Mouse (Mus musculus): ENCODE results near the gene Stim1. TPM values are rescaled to one million over a fixed set of nuclear protein-coding genes. Genes with fewer than 3 reads are reported as not detected.
A peak's percentile ranks its signal among the peaks of the same experiment; 100 is the strongest.
"Not testable (repeated sequence)": the region's sequence is repeated elsewhere in the genome, so short reads cannot be mapped to it uniquely, and the experiment has no call there.

Stim1 gene
- polyA plus RNA-seq, 1 experiment from 2014 or later: 33.5 TPM

GRCm38 (mm10) chr7:102253631-102254030 lies 14.0 kb upstream of the Stim1 start:
- no peaks in the 10 kb centered on the region for H3K36me3 ChIP-seq
- WGBS: 67% methylated on average over 1 of the region's 1 CpGs
- peaks cover 13% of the 10 kb centered on the region for H3K4me1 ChIP-seq
- H3K4me2 ChIP-seq: no peak overlapping the region
- no peaks in the 10 kb centered on the region for H3K27me3 ChIP-seq
- H3K9ac ChIP-seq: no peak overlapping the region
- no peaks in the 10 kb centered on the region for H3K9me3 ChIP-seq
- no peak overlapping the region for H3K4me3 ChIP-seq
- no peak overlapping the region for H3K27ac ChIP-seq
- no peak for ATAC-seq (ENCODE audit: insufficient number of reproducible peaks, low FRiP score, low TSS enrichment, low read depth)

- H3K9me3 ChIP-seq: no peaks in the 10 kb centered on the region
- no peak within 1 kb of the TSS for H3K27ac ChIP-seq
- H3K4me3 ChIP-seq: no peak within 1 kb of the TSS
- H3K27me3 ChIP-seq: no peaks in the 10 kb centered on the region
- ATAC-seq (ENCODE audit: insufficient number of reproducible peaks, low FRiP score, low TSS enrichment, low read depth): no peak
- H3K4me1 ChIP-seq: peaks cover 5% of the 10 kb centered on the region
- H3K4me2 ChIP-seq: no peak within 1 kb of the TSS
- H3K9ac ChIP-seq: no peak within 1 kb of the TSS
- 75% methylated on average over 3 of the region's 3 CpGs for WGBS
- no peaks in the 10 kb centered on the region for H3K36me3 ChIP-seq
These were observed 11.7 kb upstream of the Stim1 start, which contains the start of gene Rhog for GRCm38 (mm10) chr7:102255954-102256353. Gene Rhog, minus strand, starts transcription at chr7:102256054.

GRCm38 (mm10) chr7:102256636-102257035 lies 11.0 kb upstream of the Stim1 start:
- H3K9ac ChIP-seq: no peak overlapping the region
- H3K4me2 ChIP-seq: no peak overlapping the region
- H3K4me3 ChIP-seq: no peak overlapping the region
- ATAC-seq (ENCODE audit: insufficient number of reproducible peaks, low FRiP score, low TSS enrichment, low read depth): no peak
- H3K36me3 ChIP-seq: no peaks in the 10 kb centered on the region
- WGBS: 82% methylated on average over 3 of the region's 3 CpGs
- H3K27ac ChIP-seq: no peak overlapping the region
- no peaks in the 10 kb centered on the region for H3K27me3 ChIP-seq
- H3K9me3 ChIP-seq: no peaks in the 10 kb centered on the region
- H3K4me1 ChIP-seq: no peaks in the 10 kb centered on the region

GRCm38 (mm10) chr7:102258189-102258588 lies 9.4 kb upstream of the Stim1 start:
- Histone ChIP-seq H3K4me1 (no peaks in the 10 kb centered on the region), H3K9me3 (no peaks in the 10 kb centered on the region), H3K4me2 (no peak overlapping the region), H3K36me3 (no peaks in the 10 kb centered on the region), H3K27ac (no peak overlapping the region), H3K4me3 (no peak overlapping the region), H3K9ac (no peak overlapping the region), H3K27me3 (no peaks in the 10 kb centered on the region)
- 17% methylated on average over 4 of the region's 4 CpGs for WGBS
- ATAC-seq (ENCODE audit: insufficient number of reproducible peaks, low FRiP score, low TSS enrichment, low read depth): no peak

- Histone ChIP-seq H3K9me3 (no peaks in the 10 kb centered on the region), H3K27ac (no peak overlapping the region), H3K4me1 (no peaks in the 10 kb centered on the region), H3K9ac (no peak overlapping the region), H3K4me2 (no peak overlapping the region), H3K27me3 (no peaks in the 10 kb centered on the region), H3K4me3 (no peak overlapping the region), H3K36me3 (no peaks in the 10 kb centered on the region)
- 61% methylated on average over 3 of the region's 3 CpGs for WGBS
- ATAC-seq (ENCODE audit: insufficient number of reproducible peaks, low FRiP score, low TSS enrichment, low read depth): no peak
These were observed 8.9 kb upstream of the Stim1 start for GRCm38 (mm10) chr7:102258753-102259152.

- H3K9ac ChIP-seq: no peak overlapping the region
- 71% methylated on average over 10 of the region's 10 CpGs for WGBS
These were observed 7.7 kb upstream of the Stim1 start for GRCm38 (mm10) chr7:102259716-102260479.

GRCm38 (mm10) chr7:102260518-102260917 lies 7.1 kb upstream of the Stim1 start:
- H3K4me1 ChIP-seq: no peaks in the 10 kb centered on the region
- no peaks in the 10 kb centered on the region for H3K36me3 ChIP-seq
- no peak overlapping the region for H3K9ac ChIP-seq
- WGBS: 73% methylated on average over 1 of the region's 1 CpGs
- no peaks in the 10 kb centered on the region for H3K27me3 ChIP-seq
- no peak for ATAC-seq (ENCODE audit: insufficient number of reproducible peaks, low FRiP score, low TSS enrichment, low read depth)
- no peaks in the 10 kb centered on the region for H3K9me3 ChIP-seq
- H3K4me3 ChIP-seq: no peak overlapping the region
- H3K4me2 ChIP-seq: no peak overlapping the region
- H3K27ac ChIP-seq: no peak overlapping the region

More at GRCm38 (mm10) chr7:102259716-102260479, 7.7 kb upstream of the Stim1 start:
- no peaks in the 10 kb centered on the region for H3K27me3 ChIP-seq
- no peaks in the 10 kb centered on the region for H3K9me3 ChIP-seq
- H3K27ac ChIP-seq: no peak overlapping the region
- no peaks in the 10 kb centered on the region for H3K4me1 ChIP-seq
- ATAC-seq (ENCODE audit: insufficient number of reproducible peaks, low FRiP score, low TSS enrichment, low read depth): no peak
- H3K4me2 ChIP-seq: no peak overlapping the region
- no peak overlapping the region for H3K4me3 ChIP-seq
- no peaks in the 10 kb centered on the region for H3K36me3 ChIP-seq

- WGBS: 83% methylated on average over 2 of the region's 2 CpGs
- Histone ChIP-seq H3K27ac (no peak overlapping the region), H3K4me2 (no peak overlapping the region), H3K27me3 (no peaks in the 10 kb centered on the region), H3K4me1 (peaks cover 5% of the 10 kb centered on the region; the same call in 1 of the 2 replicates), H3K4me3 (no peak overlapping the region), H3K36me3 (no peaks in the 10 kb centered on the region), H3K9me3 (no peaks in the 10 kb centered on the region), H3K9ac (no peak overlapping the region)
- ATAC-seq (ENCODE audit: insufficient number of reproducible peaks, low FRiP score, low TSS enrichment, low read depth): no peak
These were observed 4.6 kb upstream of the Stim1 start for GRCm38 (mm10) chr7:102263020-102263419.

- H3K9ac ChIP-seq; H3K36me3 ChIP-seq; H3K9me3 ChIP-seq; H3K27me3 ChIP-seq; ATAC-seq (ENCODE audit: insufficient number of reproducible peaks, low FRiP score, low TSS enrichment, low read depth); H3K4me2 ChIP-seq; H3K27ac ChIP-seq; H3K4me3 ChIP-seq: not testable (repeated sequence)
- H3K4me1 ChIP-seq: peaks cover 15% of the 10 kb centered on the region
- WGBS: 90% methylated on average over 10 of the region's 10 CpGs
These were observed 1.6 kb upstream of the Stim1 start for GRCm38 (mm10) chr7:102266021-102266400.

GRCm38 (mm10) chr7:102266401-102267042 lies 1.1 kb upstream of the Stim1 start:
- peak overlapping the region; percentile 86 for H3K4me3 ChIP-seq
- H3K9ac ChIP-seq: no peak overlapping the region
- no peaks in the 10 kb centered on the region for H3K27me3 ChIP-seq
- H3K27ac ChIP-seq: peak overlapping the region; percentile 78; the same call in 1 of the 2 replicates
- H3K4me2 ChIP-seq: peak overlapping the region; percentile 82; the same call in 1 of the 2 replicates
- WGBS: 52% methylated on average over 14 of the region's 14 CpGs
- no peaks in the 10 kb centered on the region for H3K36me3 ChIP-seq
- no peak for ATAC-seq (ENCODE audit: insufficient number of reproducible peaks, low FRiP score, low TSS enrichment, low read depth)
- H3K9me3 ChIP-seq: no peaks in the 10 kb centered on the region
- H3K4me1 ChIP-seq: peaks cover 15% of the 10 kb centered on the region

- Histone ChIP-seq H3K27ac (peak overlapping the region; percentile 78), H3K4me3 (peak overlapping the region; percentile 86), H3K4me1 (peaks cover 15% of the 10 kb centered on the region), H3K27me3 (no peaks in the 10 kb centered on the region), H3K9ac (peak overlapping the region; percentile 48), H3K4me2 (peak overlapping the region; percentile 82), H3K9me3 (no peaks in the 10 kb centered on the region), H3K36me3 (no peaks in the 10 kb centered on the region)
- 0% methylated on average over 34 of the region's 34 CpGs for WGBS
- peak; percentile 89 for ATAC-seq (ENCODE audit: insufficient number of reproducible peaks, low FRiP score, low TSS enrichment, low read depth)
These were observed 460 bp upstream of the Stim1 start for GRCm38 (mm10) chr7:102267113-102267579.

- no peaks in the 10 kb centered on the region for H3K27me3 ChIP-seq
- H3K9ac ChIP-seq: peak overlapping the region; percentile 63
- ATAC-seq (ENCODE audit: insufficient number of reproducible peaks, low FRiP score, low TSS enrichment, low read depth): no peak
- peaks cover 17% of the 10 kb centered on the region for H3K4me1 ChIP-seq
- WGBS: 5% methylated on average over 12 of the region's 12 CpGs
- H3K9me3 ChIP-seq: no peaks in the 10 kb centered on the region
- peak overlapping the region; percentile 27; the same call in 1 of the 2 replicates for H3K27ac ChIP-seq
- peak overlapping the region; percentile 86 for H3K4me3 ChIP-seq
- peak overlapping the region; percentile 82 for H3K4me2 ChIP-seq
- no peaks in the 10 kb centered on the region for H3K36me3 ChIP-seq
These were observed 766 bp downstream of the Stim1 start for GRCm38 (mm10) chr7:102268395-102268748.

Data from limb, embryonic 15.5 days (tissue).